Mouse (Mus musculus) neural tube, embryonic 11.5 days (tissue): ENCODE measurements at regions not wholly inside any gene's neighbourhood (a gene's known extent, or its start where the extent isn't known, plus 50 kb on each side); places are given as distances from the start of the nearest gene placed in this dataset.
"Not testable (repeated sequence)": the region's sequence is repeated elsewhere in the genome, so short reads cannot be mapped to it uniquely, and the experiment has no call there.

Experiments used
- ATAC-seq: fragments of 200-750 bp; cut with Nextera tagmentation; 2 replicates; pipeline ENCODE4 v1.8.0; 2017; ENCODE audit warnings: moderate number of reproducible peaks, mild to moderate bottlenecking, moderate TSS enrichment, moderate library complexity; ENCODE audit not compliant: insufficient read depth, low FRiP score, low TSS enrichment
- DNase-seq: peaks from one replicate; pipeline ENCODE4 v3.0.0-alpha.2; 2015; ENCODE audit warnings: low spot score
- H3K27ac ChIP-seq: fragments of 300-500 bp; sonication (generic); 2 replicates; pipeline ENCODE4 v1.5.1; 2014; ENCODE audit warnings: low read depth, mild to moderate bottlenecking, low read length
- H3K27me3 ChIP-seq: fragments of 300-500 bp; sonication (generic); 2 replicates; pipeline ENCODE4 v1.6.1; 2014; ENCODE audit warnings: mild to moderate bottlenecking, low read length, mixed read lengths; ENCODE audit not compliant: control insufficient read depth, insufficient read depth
- H3K36me3 ChIP-seq: fragments of 300-500 bp; sonication (generic); 2 replicates; pipeline ENCODE4 v1.6.1; 2014; ENCODE audit warnings: mild to moderate bottlenecking, low read length, moderate library complexity, mixed read lengths; ENCODE audit not compliant: control insufficient read depth, insufficient read depth
- H3K4me1 ChIP-seq: fragments of 300-500 bp; sonication (generic); 2 replicates; pipeline ENCODE4 v1.6.1; 2014; ENCODE audit warnings: low read length, mixed read lengths; ENCODE audit not compliant: control insufficient read depth, insufficient read depth
- H3K4me2 ChIP-seq: fragments of 300-500 bp; sonication (generic); 2 replicates; pipeline ENCODE4 v1.6.1; 2014; ENCODE audit warnings: low read depth, mild to moderate bottlenecking, moderate library complexity
- H3K4me3 ChIP-seq: fragments of 300-500 bp; sonication (generic); 2 replicates; pipeline ENCODE4 v1.5.1; 2014; ENCODE audit warnings: low read depth, low read length
- H3K9ac ChIP-seq: fragments of 300-500 bp; sonication (generic); 2 replicates; pipeline ENCODE4 v1.6.1; 2014; ENCODE audit warnings: mild to moderate bottlenecking, low read length
- H3K9me3 ChIP-seq: fragments of 300-500 bp; sonication (generic); 2 replicates; pipeline ENCODE4 v1.6.1; 2016; ENCODE audit warnings: low read length; ENCODE audit not compliant: control insufficient read depth
- WGBS: fragments of 180-500 bp; shearing (Covaris S2); extraction: QIAGEN DNeasy Blood & Tissue Kit; methylation state at CpG from one replicate; pipeline ENCODE4 v1.1.7; 2014; 5-methylcytosine and 5-hydroxymethylcytosine counted together

DNA sequence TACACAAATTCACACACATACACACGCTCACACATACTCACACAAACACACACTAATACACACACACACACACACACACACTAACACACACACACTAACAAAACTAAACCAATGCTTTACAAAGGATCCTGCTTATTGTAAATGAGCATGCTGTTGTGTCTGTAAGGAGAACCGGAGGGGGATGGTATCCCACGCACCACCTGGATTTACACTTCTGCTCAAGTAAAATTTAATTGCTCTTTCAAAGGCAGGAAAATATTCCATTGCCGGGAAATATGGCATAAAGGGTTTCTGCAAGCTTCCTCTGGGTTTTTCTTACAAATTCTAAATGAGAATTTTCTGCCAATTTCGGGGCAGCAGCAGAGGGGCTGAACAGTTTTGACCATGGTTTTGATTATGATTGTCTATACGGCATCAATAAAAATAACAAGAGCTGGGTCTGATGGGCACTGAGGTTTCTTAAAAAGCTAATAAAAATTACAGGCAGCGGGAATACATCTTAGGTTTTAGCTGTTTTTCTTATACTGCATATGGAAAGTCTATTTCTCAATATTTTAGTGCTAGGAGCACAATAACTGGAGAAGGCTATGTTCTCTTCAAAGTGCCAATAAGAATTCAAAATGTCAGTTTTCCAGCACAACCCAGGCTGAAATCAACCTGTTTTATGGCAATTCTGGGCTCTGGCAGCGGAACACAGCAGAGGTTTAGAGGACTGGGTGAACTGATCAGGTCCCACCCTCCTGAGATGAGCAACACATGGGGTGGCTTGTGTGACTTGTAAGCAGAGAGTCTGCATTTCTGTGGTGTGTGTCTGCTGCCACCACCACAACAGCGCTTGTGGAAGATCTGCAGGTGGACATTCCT lies 80.9 kb upstream of the Gm5148 start:
- DNase-seq: no peak
- WGBS: 89% methylated on average over 9 of the region's 9 CpGs

DNA sequence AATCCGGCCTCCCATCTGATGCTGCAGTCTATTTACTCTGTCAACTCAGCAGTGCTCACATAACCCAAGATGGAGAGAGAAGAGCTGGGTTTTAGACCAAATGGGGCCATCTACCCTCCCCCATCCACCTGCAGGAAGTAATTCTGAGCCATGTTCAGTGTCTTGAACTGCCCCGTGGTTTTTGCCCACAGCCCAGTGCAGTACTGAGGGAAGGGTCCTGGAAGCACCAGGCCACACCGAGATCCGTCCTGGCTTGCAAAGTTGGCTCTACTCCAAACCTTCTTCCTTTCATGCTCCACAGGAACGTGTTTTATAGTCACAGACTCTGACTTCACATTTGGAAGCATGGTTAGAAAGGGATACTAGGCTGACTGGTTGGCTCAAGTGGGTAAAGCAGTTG lies 80.0 kb upstream of the Gm5148 start:
- H3K4me3 ChIP-seq: no peak overlapping the region
- WGBS: 72% methylated on average over 5 of the region's 5 CpGs
- H3K9me3 ChIP-seq: no peaks in the 10 kb centered on the region
- H3K36me3 ChIP-seq: no peaks in the 10 kb centered on the region
- DNase-seq (no peak), ATAC-seq (no peak)
- H3K27ac ChIP-seq: no peak overlapping the region
- H3K4me2 ChIP-seq: no peak overlapping the region
- H3K27me3 ChIP-seq: no peaks in the 10 kb centered on the region
- no peak overlapping the region for H3K9ac ChIP-seq
- no peaks in the 10 kb centered on the region for H3K4me1 ChIP-seq

More for the DNA sequence above, 80.9 kb upstream of the Gm5148 start:
- no peak overlapping the region for H3K27ac ChIP-seq
- H3K9ac ChIP-seq: no peak overlapping the region
- no peaks in the 10 kb centered on the region for H3K9me3 ChIP-seq
- H3K4me3 ChIP-seq: no peak overlapping the region
- H3K27me3 ChIP-seq: no peaks in the 10 kb centered on the region
- no peak for ATAC-seq
- no peaks in the 10 kb centered on the region for H3K36me3 ChIP-seq
- no peak overlapping the region for H3K4me2 ChIP-seq
- no peaks in the 10 kb centered on the region for H3K4me1 ChIP-seq

DNA sequence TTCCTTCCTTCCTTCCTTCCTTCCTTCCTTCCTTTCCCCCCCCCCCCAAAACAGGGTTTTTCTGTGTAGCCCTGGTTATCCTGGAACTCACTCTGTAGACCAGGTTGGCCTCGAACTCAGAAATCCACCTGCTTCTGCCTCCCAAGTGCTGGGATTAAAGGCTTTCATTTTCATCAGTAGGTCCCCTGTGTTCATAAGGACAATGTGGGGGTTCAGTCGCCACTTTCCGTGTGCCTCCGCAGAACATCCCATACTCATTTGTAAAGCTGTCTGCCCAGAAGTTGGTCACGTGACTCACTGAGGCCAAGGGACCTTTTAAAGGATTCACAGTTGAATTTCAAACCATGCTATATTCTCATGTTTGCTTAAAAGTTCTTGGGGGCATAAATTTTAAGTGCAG lies 79.5 kb upstream of the Gm5148 start:
- not testable (repeated sequence) for H3K9ac ChIP-seq, H3K9me3 ChIP-seq, H3K4me1 ChIP-seq, DNase-seq, H3K27ac ChIP-seq, H3K27me3 ChIP-seq, H3K36me3 ChIP-seq, ATAC-seq, H3K4me2 ChIP-seq, H3K4me3 ChIP-seq
- 94% methylated on average over 5 of the region's 5 CpGs for WGBS

DNA sequence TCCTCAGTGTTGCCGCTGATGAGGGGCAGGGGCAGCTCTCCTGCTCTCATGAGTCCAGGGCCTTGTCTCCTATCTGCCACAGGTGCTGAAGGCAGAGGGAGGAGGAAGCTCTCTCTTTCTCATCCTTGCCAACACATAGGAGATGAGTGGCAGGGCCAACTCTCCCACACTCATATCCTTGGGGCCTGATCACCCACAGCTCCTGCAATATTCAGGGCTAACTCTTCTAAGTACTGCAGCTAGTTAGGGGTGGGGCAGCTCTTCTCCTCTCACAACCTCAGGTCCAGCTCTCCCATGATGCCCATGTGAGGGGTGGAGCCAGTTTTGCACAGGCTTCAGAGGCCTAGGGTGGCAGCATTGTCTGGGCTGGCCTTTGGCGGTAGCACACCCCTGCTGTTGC lies 77.3 kb upstream of the Gm5148 start:
- H3K4me3 ChIP-seq: no peak overlapping the region
- no peak overlapping the region for H3K4me2 ChIP-seq
- H3K27ac ChIP-seq: no peak overlapping the region

DNA sequence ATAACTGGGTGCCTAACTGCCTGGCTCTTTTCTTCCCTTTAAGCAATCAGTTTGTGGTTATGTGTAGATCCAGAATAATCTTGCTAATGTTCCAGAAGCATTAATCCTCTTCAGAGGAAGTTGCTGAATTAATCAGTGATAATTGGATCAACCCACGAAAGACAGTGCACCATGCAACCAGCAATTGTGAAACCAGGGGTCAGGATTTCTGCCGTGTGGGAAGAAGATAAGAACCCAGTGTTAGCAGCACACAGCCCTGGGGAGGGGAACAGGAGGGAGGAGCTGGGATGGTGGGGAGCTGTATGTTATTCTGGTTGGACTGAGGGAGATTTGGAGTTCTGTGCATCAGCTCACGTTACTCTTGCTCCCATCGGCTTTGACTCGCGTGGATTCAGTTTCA lies 75.5 kb upstream of the Gm5148 start:
- DNase-seq (no peak), ATAC-seq (no peak)
- Histone ChIP-seq H3K4me3 (no peak overlapping the region), H3K36me3 (no peaks in the 10 kb centered on the region), H3K27me3 (no peaks in the 10 kb centered on the region), H3K4me1 (no peaks in the 10 kb centered on the region), H3K9ac (no peak overlapping the region), H3K4me2 (no peak overlapping the region), H3K9me3 (no peaks in the 10 kb centered on the region), H3K27ac (no peak overlapping the region)
- 86% methylated on average over 6 of the region's 6 CpGs for WGBS

More for the DNA sequence above, 77.3 kb upstream of the Gm5148 start:
- H3K4me1 ChIP-seq: no peaks in the 10 kb centered on the region
- H3K36me3 ChIP-seq: no peaks in the 10 kb centered on the region
- H3K9me3 ChIP-seq: no peaks in the 10 kb centered on the region
- DNase-seq: no peak
- WGBS: 93% methylated on average over 2 of the region's 2 CpGs
- ATAC-seq: no peak
- no peaks in the 10 kb centered on the region for H3K27me3 ChIP-seq
- no peak overlapping the region for H3K9ac ChIP-seq

DNA sequence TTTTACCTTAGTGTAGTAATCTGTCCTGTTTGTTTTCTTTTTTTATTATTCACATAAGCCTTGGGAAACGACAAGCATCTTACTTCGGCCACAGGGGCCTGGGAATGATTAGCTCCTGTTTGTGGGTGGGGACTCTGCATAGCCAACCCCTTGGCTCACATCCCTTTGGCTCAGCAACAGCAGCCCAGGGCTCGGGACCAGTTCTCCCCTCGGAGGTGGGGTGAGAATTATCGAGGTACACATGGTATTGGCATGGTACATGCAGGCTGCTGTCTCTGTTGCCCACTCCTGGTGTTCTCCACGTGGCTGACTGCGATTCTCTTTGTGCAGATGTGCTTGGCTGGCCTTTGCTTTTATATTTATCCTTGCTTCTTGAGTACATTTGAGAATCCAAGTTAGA lies 65.4 kb upstream of the Gm5148 start:
- H3K4me3 ChIP-seq: no peak overlapping the region
- H3K4me2 ChIP-seq: no peak overlapping the region
- H3K9ac ChIP-seq: no peak overlapping the region
- H3K4me1 ChIP-seq: no peaks in the 10 kb centered on the region
- no peaks in the 10 kb centered on the region for H3K36me3 ChIP-seq
- no peaks in the 10 kb centered on the region for H3K9me3 ChIP-seq
- H3K27me3 ChIP-seq: no peaks in the 10 kb centered on the region
- H3K27ac ChIP-seq: no peak overlapping the region
- no peak for ATAC-seq
- 78% methylated on average over 7 of the region's 7 CpGs for WGBS
- DNase-seq: no peak

DNA sequence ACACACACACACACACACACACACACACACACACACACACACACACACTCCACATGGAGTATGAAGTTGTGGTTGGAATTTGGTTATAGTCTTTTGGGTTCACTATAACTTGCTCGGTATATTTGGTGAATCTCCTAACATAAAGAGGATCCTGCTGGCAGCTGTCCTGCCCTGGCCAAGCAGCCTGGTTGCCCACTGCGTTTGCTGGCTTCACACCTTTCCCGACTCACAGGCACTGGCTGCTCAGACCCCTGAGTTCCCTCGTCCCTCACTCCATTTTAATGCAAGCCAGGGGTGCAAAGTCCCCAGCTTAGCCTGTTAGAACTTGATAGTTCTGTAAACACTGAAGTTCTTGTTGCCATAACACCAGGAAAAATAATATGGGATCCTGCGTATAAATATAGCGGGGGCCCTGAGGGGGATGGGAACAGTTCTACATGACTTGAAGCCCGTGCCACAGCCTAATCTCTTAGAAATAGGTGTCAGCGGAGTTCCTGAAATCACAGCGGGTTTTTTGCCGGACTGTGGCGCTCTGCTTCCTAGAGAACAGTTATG lies 64.9 kb upstream of the Gm5148 start:
- Histone ChIP-seq H3K4me1 (no peaks in the 10 kb centered on the region), H3K9me3 (no peaks in the 10 kb centered on the region), H3K36me3 (no peaks in the 10 kb centered on the region), H3K27me3 (no peaks in the 10 kb centered on the region), H3K9ac (no peak overlapping the region), H3K4me2 (no peak overlapping the region), H3K4me3 (no peak overlapping the region), H3K27ac (no peak overlapping the region)
- DNase-seq (no peak), ATAC-seq (no peak)
- WGBS: 74% methylated on average over 11 of the region's 11 CpGs

DNA sequence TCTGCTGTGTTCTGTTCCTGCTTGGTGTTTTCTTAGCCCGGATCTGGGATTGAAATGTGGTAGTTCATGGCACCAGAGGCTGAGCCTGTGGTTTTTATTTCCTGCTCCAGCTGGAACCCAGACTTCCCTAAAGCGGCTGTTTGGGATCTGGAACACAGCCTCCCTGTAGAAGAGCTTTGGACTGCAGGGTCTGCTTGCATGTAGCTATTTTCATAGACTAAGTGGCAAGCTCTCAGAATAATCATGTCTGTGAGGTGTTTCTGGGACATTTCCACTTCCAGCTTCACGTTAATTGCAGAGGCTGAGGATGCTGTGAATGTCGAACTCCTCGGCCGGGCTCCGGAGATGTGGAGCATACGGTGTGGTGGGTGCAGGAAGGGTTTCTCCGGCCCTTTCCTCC lies 64.1 kb upstream of the Gm5148 start:
- H3K4me3 ChIP-seq: no peak overlapping the region
- no peaks in the 10 kb centered on the region for H3K36me3 ChIP-seq
- DNase-seq: no peak
- no peaks in the 10 kb centered on the region for H3K27me3 ChIP-seq
- H3K9ac ChIP-seq: no peak overlapping the region
- no peak overlapping the region for H3K27ac ChIP-seq
- H3K4me1 ChIP-seq: no peaks in the 10 kb centered on the region
- 79% methylated on average over 9 of the region's 9 CpGs for WGBS
- no peaks in the 10 kb centered on the region for H3K9me3 ChIP-seq
- ATAC-seq: no peak
- no peak overlapping the region for H3K4me2 ChIP-seq

DNA sequence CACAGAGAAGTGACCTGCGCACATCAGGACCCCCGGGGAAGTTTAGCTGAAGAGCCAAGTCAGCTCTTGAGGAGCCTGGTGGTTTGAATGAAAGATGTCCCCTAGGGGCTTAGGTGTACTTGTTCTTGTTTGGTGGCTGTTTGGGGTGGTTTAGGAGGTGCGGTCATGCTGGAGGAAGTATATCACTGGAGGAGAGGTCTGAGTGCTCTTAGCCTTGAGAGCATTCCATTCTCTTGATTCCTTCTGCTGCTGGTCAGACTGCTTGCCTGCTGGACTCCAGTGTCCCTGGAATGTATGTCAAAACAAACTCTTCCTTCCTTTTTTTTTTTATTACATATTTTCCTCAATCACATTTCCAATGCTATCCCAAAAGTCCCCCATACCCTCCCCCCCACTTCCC lies 62.5 kb upstream of the Gm5148 start:
- Histone ChIP-seq H3K4me3 (no peak overlapping the region), H3K27ac (no peak overlapping the region), H3K4me2 (no peak overlapping the region), H3K9ac (no peak overlapping the region), H3K36me3 (no peaks in the 10 kb centered on the region), H3K27me3 (no peaks in the 10 kb centered on the region; the same call in 1 of the 2 replicates), H3K4me1 (no peaks in the 10 kb centered on the region), H3K9me3 (no peaks in the 10 kb centered on the region)
- WGBS: 90% methylated on average over 3 of the region's 3 CpGs
- DNase-seq (no peak), ATAC-seq (no peak)
